Mouse (Mus musculus) spleen, adult 2 months (tissue): ENCODE results near the gene Nr5a2.

ENCODE experiments used
- CTCF ChIP-seq: fragments of 200-500 bp; IDR thresholded peaks from 2 replicates; pipeline ENCODE4 v1.5.1; 2011; ENCODE audit warnings: mild to moderate bottlenecking, inconsistent platforms; ENCODE audit not compliant: insufficient read depth, insufficient read length, insufficient replicate concordance; ENCODE audit errors: extremely low read depth
- POLR2A ChIP-seq: fragments of 200-500 bp; IDR thresholded peaks from 2 replicates; pipeline ENCODE4 v1.6.1; 2011; ENCODE audit warnings: low read depth, low read length, inconsistent platforms

GRCm38 (mm10) chr1:136960428-136961012, at the start of gene Nr5a2:
- TF ChIP-seq POLR2A (no peak), CTCF (no peak)
